Mouse (Mus musculus): ENCODE results near the gene Fxyd3. TPM values are rescaled to one million over a fixed set of nuclear protein-coding genes. Genes with fewer than 3 reads are reported as not detected.

Gene Fxyd3
- total RNA-seq, 2 experiments from 2014 or later = 1.4 to 4.4 TPM

DNA sequence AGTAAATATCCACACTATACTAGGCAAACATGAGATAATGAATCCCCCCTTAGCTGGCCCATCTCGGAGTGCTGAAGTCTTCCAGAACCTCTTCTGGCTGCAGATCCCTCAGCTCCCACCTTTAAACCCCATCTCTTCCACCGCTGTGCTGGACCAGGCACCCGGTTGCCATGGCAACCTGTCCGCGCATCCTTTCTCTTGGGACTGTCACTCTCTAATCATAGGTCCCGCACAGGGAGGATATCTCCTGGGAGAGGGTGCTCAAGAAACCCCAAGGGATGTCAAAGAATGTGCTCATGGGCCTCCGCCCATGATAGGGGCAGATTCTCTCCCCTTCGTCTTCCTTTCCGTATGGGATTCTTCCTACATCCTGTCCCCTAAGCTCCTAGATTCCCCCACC is 25.6 kb downstream of the Fxyd3 start:
- no peak for DNase-seq (ENCODE audit: low spot score in 2 of 2)

DNA sequence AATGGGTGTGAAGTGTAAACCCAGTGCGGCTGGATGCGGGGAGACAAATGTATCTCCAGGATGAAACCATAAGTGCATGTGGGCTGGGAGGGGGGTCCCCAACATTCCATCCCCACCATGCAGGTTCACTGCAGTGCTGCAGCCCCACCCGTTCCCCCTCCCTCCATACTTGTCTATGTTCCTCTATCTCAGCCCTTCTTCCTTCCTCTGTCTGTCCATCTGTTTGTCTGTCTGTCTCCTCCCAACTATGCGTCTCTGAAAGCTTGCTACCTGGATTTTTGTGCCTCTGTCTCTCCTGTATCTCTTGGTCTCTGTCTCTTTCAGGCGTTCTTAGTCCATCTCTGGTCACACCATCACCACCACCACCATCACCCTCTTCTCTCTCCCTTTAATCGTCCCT is 26.0 kb downstream of the Fxyd3 start:
- no peak for DNase-seq (ENCODE audit: low spot score in 2 of 2)

DNA sequence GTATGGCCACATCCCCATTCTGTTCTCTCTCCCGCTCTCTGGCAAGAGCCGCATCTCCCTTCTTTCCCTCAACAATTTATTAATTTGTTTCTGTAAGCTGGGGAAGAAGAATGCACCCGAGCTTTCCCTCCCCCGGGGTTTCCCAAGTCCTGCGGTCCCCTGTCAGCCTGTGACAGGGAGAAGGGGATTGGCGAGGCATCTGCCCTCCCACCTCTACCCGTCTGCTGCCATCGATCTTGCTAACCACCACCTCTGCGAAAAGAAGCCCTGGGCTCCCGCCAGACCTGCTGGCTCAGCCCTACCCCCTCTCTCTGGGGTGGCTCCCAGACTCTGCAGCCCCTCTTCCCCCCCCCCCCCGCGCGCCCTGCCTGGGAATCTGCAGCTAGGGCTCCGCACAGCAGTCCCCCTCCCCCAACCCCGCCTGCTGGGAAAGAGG is 26.6 kb downstream of the Fxyd3 start:
- no peak for DNase-seq (ENCODE audit: low spot score in 2 of 2)

DNA sequence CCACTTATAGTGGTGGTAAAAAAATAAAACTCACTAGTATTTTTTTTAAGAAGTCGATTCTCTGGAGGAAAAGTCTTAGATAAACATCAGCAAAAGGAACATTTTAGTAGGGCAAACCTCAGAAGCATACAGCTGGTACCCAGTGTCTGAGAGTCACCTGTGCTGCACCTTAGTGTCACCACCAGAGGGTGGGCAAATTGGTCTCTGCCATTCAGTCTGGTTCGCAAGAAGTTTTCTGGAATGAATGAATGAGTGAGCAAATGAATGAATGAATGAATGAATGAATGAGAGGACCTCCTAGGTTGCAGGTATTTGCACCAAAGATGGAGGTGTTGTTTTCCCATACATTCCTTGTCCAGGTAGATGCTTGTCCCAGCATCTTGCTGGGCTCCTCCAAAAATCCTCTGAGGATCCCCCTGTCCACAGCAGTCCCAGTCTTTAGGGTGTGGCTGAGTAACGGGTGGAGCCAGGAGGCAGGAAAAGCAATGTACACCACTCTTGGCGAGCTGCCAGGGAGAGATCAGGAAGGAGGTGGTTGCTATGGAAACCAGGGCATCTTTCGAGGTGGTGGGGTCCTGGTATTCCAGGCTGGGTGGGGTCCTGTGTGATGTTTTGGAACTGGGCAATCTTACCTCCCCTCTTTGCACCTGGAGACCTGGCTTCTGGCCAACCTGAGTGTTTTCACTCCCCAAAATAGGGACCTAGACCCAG is 27.2 kb downstream of the Fxyd3 start:
- DNase-seq (ENCODE audit: low spot score in 2 of 2) = no peak

DNA sequence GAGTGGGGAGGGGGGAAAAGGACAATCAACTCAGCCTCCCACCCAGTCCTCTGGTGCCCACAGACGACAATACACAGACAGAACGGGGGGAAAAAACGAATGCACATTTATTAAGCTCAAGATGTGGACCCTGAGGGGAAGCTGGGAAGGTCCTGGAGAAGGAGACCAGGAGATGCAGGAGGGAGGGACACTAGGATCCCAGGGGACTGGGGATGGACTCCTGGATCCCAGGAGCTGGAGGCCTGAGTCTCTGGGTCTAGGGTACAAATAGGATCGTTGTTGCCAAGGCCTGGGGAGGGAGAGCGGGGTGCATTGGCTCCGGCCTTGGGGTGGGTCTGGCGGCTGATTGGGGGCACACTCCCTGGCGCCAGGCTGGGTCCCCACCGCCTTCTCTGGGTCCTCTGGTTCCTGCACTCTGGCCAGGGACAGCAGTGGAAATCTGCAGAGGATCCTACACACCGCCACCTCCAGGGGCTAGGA is 34.0 kb downstream of the Fxyd3 start, which contains the start of gene Fxyd5:
Fxyd5 (minus strand) TSS at position 51 of the 480 bp plus-strand sequence.
- no peak for DNase-seq (ENCODE audit: low spot score in 2 of 2)

DNA sequence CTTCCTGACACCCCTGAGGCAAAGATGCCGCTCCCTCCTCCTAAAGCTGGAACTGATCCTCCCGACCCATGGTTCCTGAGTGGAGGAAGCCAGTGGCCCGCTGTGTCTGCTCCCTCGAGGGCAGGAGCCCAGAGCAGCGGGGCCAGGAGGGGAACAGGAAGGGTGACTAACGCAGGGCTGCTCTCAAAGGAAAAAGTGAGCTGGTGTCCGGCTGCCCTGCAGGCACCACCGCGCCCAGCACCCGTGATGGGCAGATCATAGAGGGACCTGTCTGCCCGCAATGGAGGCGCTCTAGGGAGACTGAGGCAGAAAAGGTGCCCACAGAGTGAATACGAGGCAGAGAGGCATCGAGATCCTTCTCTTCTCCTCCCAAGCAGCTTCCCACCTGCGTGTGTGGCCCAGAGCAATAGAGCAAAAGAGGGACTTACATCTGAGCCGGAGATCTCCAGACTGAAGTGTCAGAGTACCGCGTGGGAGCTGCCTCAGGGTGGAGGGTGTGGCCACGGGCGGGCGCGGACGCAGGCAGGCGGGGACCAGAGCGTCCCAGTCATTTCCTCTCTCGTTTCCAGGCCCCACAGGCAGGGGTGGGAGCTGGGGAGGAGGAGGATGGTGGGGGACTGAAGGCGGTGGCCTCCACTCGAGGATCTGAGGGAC is 34.7 kb downstream of the Fxyd3 start:
- peak; percentile 58 to 73 for DNase-seq (ENCODE audit: low spot score in 2 of 2)

DNA sequence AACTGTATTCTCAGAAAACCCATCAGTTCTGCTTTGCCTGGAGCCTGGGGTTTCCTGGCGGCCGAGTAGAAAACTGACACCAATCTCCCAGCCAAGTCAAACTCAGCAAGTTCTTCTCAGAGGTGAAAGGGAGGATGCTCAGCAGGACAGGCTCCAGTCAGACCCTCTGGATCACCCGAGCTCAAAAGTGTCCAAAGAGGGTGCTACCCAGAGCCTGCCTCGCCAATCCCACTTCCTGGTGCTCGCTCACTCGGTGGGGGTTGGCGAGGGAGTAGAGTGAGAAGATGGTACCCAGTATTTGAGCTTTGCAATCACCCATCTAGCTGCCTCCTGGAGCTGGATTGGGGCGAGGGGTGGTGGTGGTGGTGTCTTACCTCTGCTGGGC is 35.5 kb downstream of the Fxyd3 start:
- DNase-seq (ENCODE audit: low spot score in 2 of 2) = no peak

DNA sequence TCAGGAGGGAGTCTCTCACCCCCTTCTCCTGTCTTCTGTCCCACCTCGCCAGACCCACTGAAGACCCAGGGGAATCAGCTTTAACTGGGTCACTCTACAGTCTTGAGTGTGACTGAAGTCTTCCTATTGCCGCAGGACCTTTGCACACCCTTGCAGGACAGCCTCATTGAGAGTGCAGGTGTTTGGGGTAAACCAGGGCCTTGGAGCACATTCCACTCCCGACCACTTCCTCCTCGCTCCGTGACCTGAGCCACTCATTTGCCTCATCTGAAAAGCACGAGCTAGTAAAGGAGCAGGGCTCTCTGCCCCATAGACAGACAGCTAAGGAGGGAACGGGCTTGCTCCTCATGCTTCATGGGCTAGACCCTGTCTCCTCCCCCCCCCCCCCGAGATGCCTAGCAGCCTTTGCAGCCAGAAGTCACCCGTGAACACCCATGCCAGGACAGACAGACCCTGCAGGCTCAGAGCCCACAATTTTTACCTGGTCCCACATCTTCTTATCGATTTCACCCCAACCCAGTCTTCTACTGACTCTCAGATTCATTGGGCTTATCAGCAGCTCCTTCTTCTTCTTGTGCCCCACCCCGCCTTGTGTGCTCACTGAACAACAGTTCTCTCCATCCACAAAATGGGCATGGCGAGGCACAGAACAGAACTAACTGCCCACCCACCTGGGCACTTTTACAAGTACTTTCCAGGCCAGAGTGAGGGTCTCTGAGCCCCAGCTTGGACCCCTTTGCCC is 36.1 kb downstream of the Fxyd3 start:
- DNase-seq (ENCODE audit: low spot score in 2 of 2) = no peak

DNA sequence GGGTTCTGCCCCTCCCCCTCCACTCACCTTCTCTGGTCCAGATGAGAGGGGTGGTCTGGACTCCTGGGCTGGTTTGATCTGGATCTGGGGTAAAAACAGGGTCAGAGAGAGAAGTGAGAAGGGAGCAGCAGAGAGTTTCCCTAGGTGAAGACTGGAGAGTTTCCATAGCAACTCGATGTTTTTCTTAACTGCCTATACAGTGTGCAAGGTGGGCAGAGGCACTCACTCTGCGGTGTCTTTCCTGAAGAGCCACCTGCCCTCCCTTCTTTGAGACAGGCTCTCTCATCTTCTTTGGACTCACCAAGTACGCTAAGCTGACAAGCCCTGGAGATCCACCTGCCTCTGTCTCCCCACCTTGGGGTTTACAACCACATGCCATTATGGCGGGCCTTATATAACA is 37.5 kb downstream of the Fxyd3 start:
- DNase-seq (ENCODE audit: low spot score in 2 of 2) = no peak

DNA sequence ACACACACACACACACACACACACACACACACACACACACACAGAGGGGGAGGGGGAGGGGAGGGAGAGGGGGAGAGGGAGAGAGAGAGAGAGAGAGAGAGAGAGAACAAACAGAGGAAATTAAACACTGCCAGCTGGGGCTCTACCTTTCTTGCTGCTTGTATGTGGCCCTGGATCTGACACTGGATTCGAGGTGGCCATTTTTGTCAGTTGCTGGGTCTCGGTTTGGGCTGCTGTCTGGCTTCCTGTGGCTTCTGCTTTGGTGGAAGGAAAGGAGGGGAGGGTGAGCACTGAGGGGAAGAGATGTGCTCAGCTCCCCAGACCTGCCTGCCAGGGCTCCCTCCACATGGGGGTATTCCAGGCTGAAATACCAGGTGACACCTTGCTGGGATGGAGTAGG is 38.8 kb downstream of the Fxyd3 start:
- DNase-seq (ENCODE audit: low spot score in 2 of 2) = no peak

DNA sequence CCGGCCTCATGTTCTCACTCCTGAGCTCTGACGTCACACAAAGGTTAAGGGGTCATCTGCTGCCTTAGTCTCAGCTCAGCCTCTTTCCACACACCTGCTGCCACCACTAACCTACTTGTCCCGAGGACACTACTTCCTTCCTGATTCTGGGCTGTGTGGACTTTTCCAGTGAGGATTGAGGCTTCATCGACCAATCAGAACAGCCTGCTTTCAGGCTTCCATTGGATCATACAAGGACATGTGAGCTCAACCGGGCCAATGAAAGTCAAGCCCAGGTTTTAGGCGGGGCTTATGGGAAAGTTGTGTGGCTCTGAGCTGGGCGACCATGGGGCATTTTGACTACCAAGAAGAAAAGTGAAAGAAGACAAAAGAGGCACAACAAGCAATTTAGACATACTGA is 39.6 kb downstream of the Fxyd3 start:
- DNase-seq (ENCODE audit: low spot score in 2 of 2) = no peak

DNA sequence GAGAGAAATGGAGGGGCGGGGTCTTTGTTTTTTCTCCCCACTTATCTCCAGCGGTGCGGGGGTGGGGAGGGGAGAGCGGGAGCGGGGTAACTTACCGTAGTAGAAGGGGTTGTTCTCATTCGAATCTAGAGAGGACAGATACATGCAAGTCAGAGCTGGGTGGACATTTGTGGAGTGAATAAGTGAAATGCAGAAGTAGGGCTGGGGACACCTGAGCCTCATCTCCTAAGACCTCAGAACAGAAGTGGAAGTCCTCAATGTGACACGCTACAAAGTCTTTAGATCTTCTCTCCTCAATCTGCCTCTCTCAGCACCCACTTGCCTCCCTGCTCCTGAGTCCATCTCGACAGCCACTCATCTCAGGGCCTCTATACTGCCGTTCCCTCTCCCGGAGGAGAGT is 41.2 kb downstream of the Fxyd3 start:
- DNase-seq (ENCODE audit: low spot score in 2 of 2) = no peak

DNA sequence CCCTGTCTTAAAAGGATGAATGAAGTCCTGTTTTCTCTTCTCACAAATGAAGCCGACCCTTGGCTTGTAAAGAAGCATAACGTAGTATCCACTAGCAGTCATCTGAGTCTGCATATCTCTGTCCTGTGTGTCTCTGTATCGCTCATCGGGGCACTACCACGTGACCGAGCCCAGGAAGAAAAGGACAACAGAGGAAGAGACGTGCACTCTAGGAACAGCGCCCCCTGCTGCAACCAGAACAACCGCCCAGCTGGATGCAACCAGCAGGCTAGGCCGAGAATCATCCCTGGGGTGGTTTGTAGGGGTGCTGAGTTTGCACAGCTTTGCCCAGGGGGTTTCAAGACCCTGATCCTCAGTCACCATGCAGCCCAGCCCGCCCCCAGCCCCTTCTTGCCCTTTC is 41.7 kb downstream of the Fxyd3 start:
- no peak for DNase-seq (ENCODE audit: low spot score in 2 of 2)

DNA sequence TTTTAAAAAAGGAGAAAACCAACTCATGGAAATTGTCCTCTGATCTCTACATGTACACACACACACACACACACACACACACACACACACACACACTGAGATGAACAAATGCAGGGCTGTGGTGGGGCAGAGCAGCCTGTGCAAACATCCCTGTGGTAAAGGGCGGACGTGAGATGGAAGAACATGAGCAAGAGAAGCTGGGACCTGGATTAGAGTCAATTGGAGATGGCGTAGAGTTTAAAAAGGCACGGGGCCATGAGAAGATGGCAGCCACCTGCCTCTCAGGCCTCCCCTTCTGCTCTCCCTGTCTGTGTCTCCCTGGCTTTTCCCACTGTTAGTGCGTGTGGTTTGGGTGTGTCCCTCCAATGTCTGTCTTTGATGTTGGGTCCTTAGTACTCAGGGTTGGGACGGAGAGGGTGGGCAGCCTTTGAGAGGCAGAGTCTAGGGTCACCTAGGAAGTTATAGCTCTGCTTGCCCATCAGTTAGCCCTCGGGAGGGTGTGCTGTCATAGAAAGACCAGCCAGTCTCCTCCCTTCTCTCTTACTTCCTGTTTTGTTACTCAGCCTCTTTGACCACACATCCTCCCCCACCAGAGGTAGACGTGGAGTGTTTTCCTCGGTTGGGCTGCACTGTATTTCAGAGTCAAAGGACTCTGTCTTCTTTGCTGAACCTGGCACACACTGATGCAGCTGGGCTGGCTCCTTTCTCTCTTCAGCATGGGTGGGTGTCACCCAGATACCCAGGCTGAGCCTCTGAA is 42.9 kb downstream of the Fxyd3 start:
- no peak for DNase-seq (ENCODE audit: low spot score in 2 of 2)

DNA sequence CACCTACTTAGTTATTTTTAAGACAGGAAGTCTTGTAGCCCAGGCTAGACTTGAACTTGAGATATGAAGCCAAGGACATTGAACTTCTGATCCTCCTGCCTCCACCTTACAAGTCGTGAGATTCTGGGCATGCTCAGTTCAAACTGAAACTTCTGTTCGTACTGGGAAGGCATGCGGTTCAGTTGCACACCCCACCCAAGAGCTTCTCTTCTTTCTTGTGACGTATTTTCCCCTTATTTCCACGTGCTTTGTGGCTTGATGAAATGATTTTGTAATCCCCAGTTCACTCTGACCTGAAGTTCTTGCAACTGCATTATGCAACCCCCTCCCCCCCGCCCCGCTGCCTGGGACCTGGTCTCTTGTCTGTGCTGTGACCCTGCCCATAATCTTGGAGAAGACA is 44.8 kb downstream of the Fxyd3 start:
- no peak for DNase-seq (ENCODE audit: low spot score in 2 of 2)

DNA sequence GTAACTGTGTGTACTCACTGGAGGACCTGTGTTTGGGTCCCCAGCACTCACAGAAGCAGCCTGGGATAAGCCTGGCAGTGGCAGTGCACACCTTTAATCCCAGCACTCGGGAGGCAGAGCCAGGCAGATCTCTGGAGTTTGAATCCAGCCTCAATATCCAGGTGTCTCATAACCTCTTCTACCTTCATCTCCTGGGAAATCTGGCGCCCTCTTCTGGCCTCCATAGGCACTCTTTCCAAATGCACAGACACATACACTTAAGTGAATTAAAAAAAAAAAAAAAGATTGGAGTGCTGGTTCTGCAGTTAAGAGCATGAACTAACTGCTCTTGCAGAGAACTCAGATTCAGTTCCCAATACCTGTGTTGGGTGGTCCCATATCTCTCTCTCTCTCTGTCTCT is 45.8 kb downstream of the Fxyd3 start:
- DNase-seq (ENCODE audit: low spot score in 2 of 2) = no peak

DNA sequence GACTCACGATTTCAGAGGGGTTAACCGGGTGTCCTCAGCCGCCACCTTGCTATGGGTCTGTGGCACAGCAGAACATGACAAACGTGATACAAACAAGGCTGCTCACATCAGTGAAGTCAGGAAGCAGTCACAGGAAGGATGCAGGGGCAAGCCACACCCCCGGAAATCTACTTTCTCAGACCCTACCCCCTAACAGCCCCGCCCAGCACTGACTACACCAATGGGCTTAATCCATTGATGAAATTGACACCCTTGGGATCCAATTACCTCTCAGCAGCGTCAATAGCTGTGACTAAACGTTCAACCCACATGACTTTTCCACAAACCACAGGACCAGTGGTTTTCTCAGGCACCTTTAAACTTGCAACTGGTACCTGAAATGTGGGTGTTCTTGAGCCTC is 47.9 kb downstream of the Fxyd3 start:
- DNase-seq (ENCODE audit: low spot score in 2 of 2) = no peak
